ENCODE assay signal across 14 mouse cellular contexts in the genomic region with DNA sequence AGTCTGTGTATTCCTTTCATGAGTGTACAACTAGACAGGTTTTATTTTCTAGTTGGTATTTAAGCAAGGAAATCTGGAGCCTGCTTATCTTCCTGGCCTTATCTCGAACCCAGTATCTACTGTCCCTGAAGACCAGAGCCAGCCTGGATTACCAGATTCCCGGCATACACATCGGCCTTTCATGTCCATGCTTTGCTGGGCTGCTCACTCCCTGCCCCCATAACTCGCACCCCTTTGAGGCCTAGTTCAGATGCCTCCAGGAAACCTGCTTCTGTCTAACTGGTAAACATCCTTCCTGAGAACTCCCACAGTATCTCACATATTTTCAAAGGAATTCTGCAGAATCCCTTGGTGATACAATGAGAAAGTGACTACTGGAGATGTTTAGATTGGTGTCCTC. TPM values are rescaled to one million over a fixed set of nuclear protein-coding genes. Genes with fewer than 3 reads are reported as not detected.
DNase-seq lines count a peak whose midpoint lies in the region; ATAC-seq and TF ChIP-seq lines count a peak whose summit lies in the region.
"Had no signal": no experiment of that assay in that cellular context is flagged by ENCODE, and none has a peak within 500 bp of the region (broad histone marks: within the 10 kb centered on the region; RNA-seq: fewer than 3 reads in every experiment).

No protein-coding gene starts in this region.

- H3K36me3 ChIP-seq in forebrain, embryonic 11.5 days (ENCODE audit: control insufficient read depth, insufficient read depth, low read length): no peaks in the 10 kb centered on the region
- no peaks in the 10 kb centered on the region for H3K36me3 ChIP-seq in forebrain, embryonic 15.5 days
- H3K36me3 ChIP-seq in intestine, embryonic 16.5 days (ENCODE audit: control insufficient read depth, insufficient read depth, low read length): no peaks in the 10 kb centered on the region
- no peaks in the 10 kb centered on the region for H3K36me3 ChIP-seq in intestine, postnatal 0 days (ENCODE audit: control insufficient read depth, insufficient read depth)
- H3K36me3 ChIP-seq in neural tube, embryonic 13.5 days: no peaks in the 10 kb centered on the region
- H3K36me3 ChIP-seq in stomach, embryonic 16.5 days (ENCODE audit: control insufficient read depth, insufficient read depth, low read length): no peaks in the 10 kb centered on the region

- H3K27me3 ChIP-seq in forebrain, embryonic 11.5 days (ENCODE audit: control insufficient read depth, insufficient read depth, low read length): no peaks in the 10 kb centered on the region
- no peaks in the 10 kb centered on the region for H3K27me3 ChIP-seq in forebrain, embryonic 15.5 days
- H3K27me3 ChIP-seq in intestine, embryonic 16.5 days (replicated peaks; ENCODE audit: control insufficient read depth, insufficient read depth, low read length): no peaks in the 10 kb centered on the region
- no peaks in the 10 kb centered on the region for H3K27me3 ChIP-seq in intestine, postnatal 0 days (replicated peaks; ENCODE audit: control insufficient read depth, insufficient read depth, low read length)
- no peaks in the 10 kb centered on the region for H3K27me3 ChIP-seq in neural tube, embryonic 13.5 days
- H3K27me3 ChIP-seq in stomach, embryonic 16.5 days (ENCODE audit: control insufficient read depth, insufficient read depth, low read length): no peaks in the 10 kb centered on the region

- WGBS in forebrain, embryonic 11.5 days: 56% methylated on average over 4 of the region's 4 CpGs
- 63% methylated on average over 4 of the region's 4 CpGs for WGBS in forebrain, embryonic 15.5 days
- 21% methylated on average over 4 of the region's 4 CpGs for WGBS in intestine, embryonic 16.5 days
- WGBS in intestine, postnatal 0 days: 26% methylated on average over 4 of the region's 4 CpGs
- 61% methylated on average over 4 of the region's 4 CpGs for WGBS in neural tube, embryonic 13.5 days
- WGBS in stomach, embryonic 16.5 days: 29% methylated on average over 4 of the region's 4 CpGs

- no peak for ATAC-seq in forebrain, embryonic 11.5 days (replicated peaks; ENCODE audit: low FRiP score)
- no peak for ATAC-seq in forebrain, embryonic 15.5 days (replicated peaks)
- no peak for ATAC-seq in intestine, embryonic 16.5 days
- no peak for ATAC-seq in intestine, postnatal 0 days
- ATAC-seq in neural tube, embryonic 13.5 days (ENCODE audit: low read depth): no peak
- ATAC-seq in stomach, embryonic 16.5 days (ENCODE audit: insufficient read depth, low FRiP score): no peak

- intact Hi-C loops in left cerebral cortex, postnatal 36 days (cut with DNase I): no loop called here

- peak overlapping the region; percentile 65 for H3K27ac ChIP-seq in forebrain, embryonic 11.5 days (ENCODE audit: low read depth, low read length)
- H3K27ac ChIP-seq in forebrain, embryonic 15.5 days (replicated peaks): no peak overlapping the region
- H3K27ac ChIP-seq in intestine, embryonic 16.5 days (ENCODE audit: low read length): peak overlapping the region; percentile 54; the same call in 1 of the 2 replicates
- no peak overlapping the region for H3K27ac ChIP-seq in intestine, postnatal 0 days (ENCODE audit: low read depth, low read length)
- H3K27ac ChIP-seq in neural tube, embryonic 13.5 days (replicated peaks): peak overlapping the region; percentile 10
- H3K27ac ChIP-seq in stomach, embryonic 16.5 days (ENCODE audit: low read length): peak overlapping the region; percentile 18

- H3K9ac ChIP-seq in forebrain, embryonic 11.5 days (ENCODE audit: low read length): no peak overlapping the region
- H3K9ac ChIP-seq in forebrain, embryonic 15.5 days (replicated peaks): no peak overlapping the region
- no peak overlapping the region for H3K9ac ChIP-seq in intestine, embryonic 16.5 days (ENCODE audit: low read depth, low read length)
- no peak overlapping the region for H3K9ac ChIP-seq in intestine, postnatal 0 days (ENCODE audit: low read depth, low read length)
- no peak overlapping the region for H3K9ac ChIP-seq in neural tube, embryonic 13.5 days
- no peak overlapping the region for H3K9ac ChIP-seq in stomach, embryonic 16.5 days (ENCODE audit: low read length)

- no peak overlapping the region for H3K4me2 ChIP-seq in forebrain, embryonic 11.5 days (ENCODE audit: low read depth, low read length, severe bottlenecking)
- no peak overlapping the region for H3K4me2 ChIP-seq in forebrain, embryonic 15.5 days (replicated peaks)
- no peak overlapping the region for H3K4me2 ChIP-seq in intestine, embryonic 16.5 days (ENCODE audit: low read depth, low read length)
- no peak overlapping the region for H3K4me2 ChIP-seq in intestine, postnatal 0 days (replicated peaks; ENCODE audit: low read depth)
- no peak overlapping the region for H3K4me2 ChIP-seq in neural tube, embryonic 13.5 days
- no peak overlapping the region for H3K4me2 ChIP-seq in stomach, embryonic 16.5 days (ENCODE audit: low read depth, low read length)

- no peak for DNase-seq in forebrain, embryonic 11.5 days (ENCODE audit: low spot score)
- no peak for DNase-seq in neural tube, embryonic 10.5 days (ENCODE audit: extremely low spot score, low spot score)
- no peak for DNase-seq in left cerebral cortex, postnatal 36 days (ENCODE audit: low spot score in 2 of 2)
- DNase-seq: adrenal gland, postnatal 25 days; cerebellum, adult 9-11 months; right cerebral cortex, postnatal 25 days had no signal

- no peaks in the 10 kb centered on the region for H3K9me3 ChIP-seq in forebrain, embryonic 11.5 days (ENCODE audit: control insufficient read depth, low read length)
- no peaks in the 10 kb centered on the region for H3K9me3 ChIP-seq in forebrain, embryonic 15.5 days
- H3K9me3 ChIP-seq in intestine, embryonic 16.5 days (ENCODE audit: control insufficient read depth, low read length): no peaks in the 10 kb centered on the region
- H3K9me3 ChIP-seq in intestine, postnatal 0 days (ENCODE audit: control insufficient read depth): no peaks in the 10 kb centered on the region
- no peaks in the 10 kb centered on the region for H3K9me3 ChIP-seq in neural tube, embryonic 13.5 days
- no peaks in the 10 kb centered on the region for H3K9me3 ChIP-seq in stomach, embryonic 16.5 days (replicated peaks; ENCODE audit: control insufficient read depth, low read length)

- TF ChIP-seq CTCF in intestine, postnatal 0 days (IDR thresholded peaks at IDR 0.05; ENCODE audit: low read depth): no peak

- peaks cover 18% of the 10 kb centered on the region for H3K4me1 ChIP-seq in forebrain, embryonic 11.5 days (replicated peaks; ENCODE audit: control insufficient read depth, insufficient read depth, low read length)
- peaks cover 11% of the 10 kb centered on the region for H3K4me1 ChIP-seq in forebrain, embryonic 15.5 days
- peaks cover 5% of the 10 kb centered on the region; the same call in 1 of the 2 replicates for H3K4me1 ChIP-seq in intestine, embryonic 16.5 days (ENCODE audit: control insufficient read depth, insufficient read depth, low read length)
- H3K4me1 ChIP-seq in intestine, postnatal 0 days (replicated peaks; ENCODE audit: control insufficient read depth, insufficient read depth, low read length): no peaks in the 10 kb centered on the region
- peaks cover 21% of the 10 kb centered on the region for H3K4me1 ChIP-seq in neural tube, embryonic 13.5 days (replicated peaks)
- peaks cover 8% of the 10 kb centered on the region; the same call in 1 of the 2 replicates for H3K4me1 ChIP-seq in stomach, embryonic 16.5 days (ENCODE audit: control insufficient read depth, insufficient read depth, low read length)

- no peak overlapping the region for H3K4me3 ChIP-seq in forebrain, embryonic 11.5 days (ENCODE audit: low read depth, low read length)
- no peak overlapping the region for H3K4me3 ChIP-seq in forebrain, embryonic 15.5 days
- no peak overlapping the region for H3K4me3 ChIP-seq in intestine, embryonic 16.5 days (ENCODE audit: low read length)
- no peak overlapping the region for H3K4me3 ChIP-seq in intestine, postnatal 0 days (ENCODE audit: low read depth, low read length)
- H3K4me3 ChIP-seq in neural tube, embryonic 13.5 days: no peak overlapping the region
- no peak overlapping the region for H3K4me3 ChIP-seq in stomach, embryonic 16.5 days (replicated peaks; ENCODE audit: low read length)
- H3K4me3 ChIP-seq: myocyte had no signal

RNA-seq across cellular contexts. Expression of a gene that starts 26.3 kb away (rescaled TPM):
- 0.16 TPM in 1 of 2 replicates, not detected in the other for polyA plus RNA-seq in forebrain, embryonic 11.5 days (2014; fragmentation: Nextera tagmentation; extraction: Ambion mirVana)
- 0.48 and 0.61 TPM in 2 replicates for polyA plus RNA-seq in forebrain, embryonic 15.5 days (2015; fragmentation: Nextera tagmentation; extraction: Ambion mirVana)
- 358 and 408 TPM in 2 replicates for polyA plus RNA-seq in intestine, embryonic 16.5 days (2015; fragmentation: Nextera tagmentation; extraction: Ambion mirVana)
- polyA plus RNA-seq in intestine, postnatal 0 days (2015; fragmentation: Nextera tagmentation; extraction: Ambion mirVana): 3.5 and 4.1 TPM in 2 replicates
- 0.25 and 0.52 TPM in 2 replicates for polyA plus RNA-seq in neural tube, embryonic 13.5 days (2015; fragmentation: Nextera tagmentation; extraction: Ambion mirVana)
- polyA plus RNA-seq in stomach, embryonic 16.5 days (2015; fragmentation: Nextera tagmentation; extraction: Ambion mirVana): 684 and 706 TPM in 2 replicates
- total RNA-seq in left cerebral cortex, postnatal 36 days (2021): not detected
- total RNA-seq: adrenal gland, postnatal 25 days; granulocyte monocyte progenitor cell, adult 5-6 weeks had no signal

RNA-seq across cellular contexts. Expression of a gene that starts 28.3 kb away (rescaled TPM):
- polyA plus RNA-seq in forebrain, embryonic 11.5 days (2014; fragmentation: Nextera tagmentation; extraction: Ambion mirVana): 21.6 and 24.1 TPM in 2 replicates
- polyA plus RNA-seq in forebrain, embryonic 15.5 days (2015; fragmentation: Nextera tagmentation; extraction: Ambion mirVana): 14.9 and 17.3 TPM in 2 replicates
- polyA plus RNA-seq in intestine, embryonic 16.5 days (2015; fragmentation: Nextera tagmentation; extraction: Ambion mirVana): 6.2 and 6.6 TPM in 2 replicates
- 3.7 and 4.4 TPM in 2 replicates for polyA plus RNA-seq in intestine, postnatal 0 days (2015; fragmentation: Nextera tagmentation; extraction: Ambion mirVana)
- polyA plus RNA-seq in neural tube, embryonic 13.5 days (2015; fragmentation: Nextera tagmentation; extraction: Ambion mirVana): 12.2 and 17.4 TPM in 2 replicates
- 8.8 and 11.6 TPM in 2 replicates for polyA plus RNA-seq in stomach, embryonic 16.5 days (2015; fragmentation: Nextera tagmentation; extraction: Ambion mirVana)
- total RNA-seq in left cerebral cortex, postnatal 36 days (2021): 1 to 10 TPM; 7.1 to 9.0 TPM

RNA-seq across cellular contexts. Expression of a gene that starts 54.5 kb away (rescaled TPM):
- 0.15 and 0.72 TPM in 2 replicates for polyA plus RNA-seq in forebrain, embryonic 11.5 days (2014; fragmentation: Nextera tagmentation; extraction: Ambion mirVana)
- polyA plus RNA-seq in forebrain, embryonic 15.5 days (2015; fragmentation: Nextera tagmentation; extraction: Ambion mirVana): 0.13 TPM in 1 of 2 replicates, not detected in the other
- not detected in 2 replicates for polyA plus RNA-seq in intestine, embryonic 16.5 days (2015; fragmentation: Nextera tagmentation; extraction: Ambion mirVana)
- polyA plus RNA-seq in intestine, postnatal 0 days (2015; fragmentation: Nextera tagmentation; extraction: Ambion mirVana): not detected in 2 replicates
- polyA plus RNA-seq in neural tube, embryonic 13.5 days (2015; fragmentation: Nextera tagmentation; extraction: Ambion mirVana): not detected in 2 replicates
- 0.21 and 0.24 TPM in 2 replicates for polyA plus RNA-seq in stomach, embryonic 16.5 days (2015; fragmentation: Nextera tagmentation; extraction: Ambion mirVana)
- not detected for total RNA-seq in left cerebral cortex, postnatal 36 days (2021)
- total RNA-seq: adrenal gland, postnatal 25 days; granulocyte monocyte progenitor cell, adult 5-6 weeks had no signal
- polyA plus RNA-seq: liver, embryonic 16.5 days; myocyte had no signal

RNA-seq across cellular contexts. Expression of a gene that starts 58.1 kb away (rescaled TPM):
- 1,661 and 1,678 TPM in 2 replicates for polyA plus RNA-seq in forebrain, embryonic 11.5 days (2014; fragmentation: Nextera tagmentation; extraction: Ambion mirVana)
- 313 and 315 TPM in 2 replicates for polyA plus RNA-seq in forebrain, embryonic 15.5 days (2015; fragmentation: Nextera tagmentation; extraction: Ambion mirVana)
- polyA plus RNA-seq in intestine, embryonic 16.5 days (2015; fragmentation: Nextera tagmentation; extraction: Ambion mirVana): 558 and 560 TPM in 2 replicates
- polyA plus RNA-seq in intestine, postnatal 0 days (2015; fragmentation: Nextera tagmentation; extraction: Ambion mirVana): 145 and 156 TPM in 2 replicates
- polyA plus RNA-seq in neural tube, embryonic 13.5 days (2015; fragmentation: Nextera tagmentation; extraction: Ambion mirVana): 431 and 546 TPM in 2 replicates
- polyA plus RNA-seq in stomach, embryonic 16.5 days (2015; fragmentation: Nextera tagmentation; extraction: Ambion mirVana): 746 and 846 TPM in 2 replicates
- 100 to 1,000 TPM in 1 of 2 experiments, 10 to 100 TPM in 1; 99.8 to 118 TPM for total RNA-seq in left cerebral cortex, postnatal 36 days (2021)
- total RNA-seq: granulocyte monocyte progenitor cell, adult 5-6 weeks had no signal

Comparison
In these comparisons a context has a peak if more than half of its experiments do, and no peak if none do; other contexts are left out.
1. H3K27ac ChIP-seq: peak in forebrain, embryonic 11.5 days (single experiment), intestine, embryonic 16.5 days (single experiment), neural tube, embryonic 13.5 days (single experiment) and stomach, embryonic 16.5 days (single experiment); none in forebrain, embryonic 15.5 days (single experiment) and intestine, postnatal 0 days (single experiment).
2. RNA of a gene that starts 26.3 kb away (polyA plus RNA-seq): 684 to 706 TPM in stomach, embryonic 16.5 days and 358 to 408 TPM in intestine, embryonic 16.5 days; 3.5 to 4.1 TPM in intestine, postnatal 0 days, 0.25 to 0.52 TPM in neural tube, embryonic 13.5 days, 0.48 to 0.61 TPM in forebrain, embryonic 15.5 days and 0.16 TPM in forebrain, embryonic 11.5 days; every median in the first group is over 10 times any median in the second.